20 mouse cellular contexts compared by ENCODE assay signal in the genomic region with DNA sequence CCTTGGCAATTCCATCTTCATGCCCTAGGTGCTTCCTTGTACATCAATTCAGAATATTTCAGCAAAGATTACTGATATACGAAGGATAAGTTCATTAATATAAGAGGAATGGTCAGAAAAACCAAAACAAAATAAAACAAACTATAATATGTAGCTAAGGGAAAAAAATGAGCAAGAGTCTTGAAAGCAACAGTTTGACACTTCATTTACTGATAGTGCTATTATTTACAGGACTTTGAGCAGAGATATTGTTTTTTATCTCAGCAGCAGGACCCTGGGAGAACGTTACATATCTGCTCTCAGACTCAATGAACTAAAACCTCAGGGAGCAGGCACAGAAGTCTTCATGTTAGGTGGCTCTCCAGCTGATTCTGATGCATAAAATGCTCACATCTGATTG.
A peak's percentile ranks its signal among the peaks of the same experiment; 100 is the strongest.
DNase-seq lines count a peak whose midpoint lies in the region; ATAC-seq and TF ChIP-seq lines count a peak whose summit lies in the region.
"Had no signal": no experiment of that assay in that cellular context is flagged by ENCODE, and none has a peak within 500 bp of the region (broad histone marks: within the 10 kb centered on the region; RNA-seq: fewer than 3 reads in every experiment).

No protein-coding gene starts in this region.

- H3K9me3 ChIP-seq in midbrain, embryonic 11.5 days (ENCODE audit: control insufficient read depth, low read length), result no peaks in the 10 kb centered on the region
- no peaks in the 10 kb centered on the region for H3K9me3 ChIP-seq in midbrain, embryonic 10.5 days (replicated peaks)
- H3K9me3 ChIP-seq in MEL (replicated peaks; ENCODE audit: insufficient read depth, low read length), result no peaks in the 10 kb centered on the region
- H3K9me3 ChIP-seq: G1E had no signal

- no peak for TF ChIP-seq CTCF in MEL (IDR thresholded peaks at IDR 0.05 in 2 of 3, conservative IDR thresholded peaks at IDR 0.05 in 1 of 3; ENCODE audit: control insufficient read depth in 1 of 3, insufficient read depth in 1 of 3, low read depth in 2 of 3, low read length in 3 of 3, poor library complexity in 1 of 3, severe bottlenecking in 1 of 3)

- H3K27me3 ChIP-seq in midbrain, embryonic 11.5 days (ENCODE audit: control insufficient read depth, insufficient read depth, low read length), result no peaks in the 10 kb centered on the region
- no peaks in the 10 kb centered on the region for H3K27me3 ChIP-seq in midbrain, embryonic 10.5 days (ENCODE audit: low read depth, poor library complexity, severe bottlenecking)
- H3K27me3 ChIP-seq in MEL (ENCODE audit: control insufficient read depth in 1 of 2, insufficient read depth in 2 of 2, low read length in 2 of 2), result no peaks in the 10 kb centered on the region
- H3K27me3 ChIP-seq: CH12.LX, Patski had no signal

- TF ChIP-seq EP300 in MEL (IDR thresholded peaks at IDR 0.05; ENCODE audit: low read depth in 1 of 2, low read length in 2 of 2), result peak; percentile 78 to 82

- no peak overlapping the region for H3K27ac ChIP-seq in midbrain, embryonic 11.5 days (ENCODE audit: low read depth, low read length)
- no peak overlapping the region for H3K27ac ChIP-seq in midbrain, embryonic 10.5 days (replicated peaks)
- no peak overlapping the region for H3K27ac ChIP-seq in MEL (ENCODE audit: control insufficient read depth, low read depth, low read length)

- H3K79me2 ChIP-seq in MEL (ENCODE audit: control insufficient read depth, insufficient read depth, low read length, poor library complexity), result no peaks in the 10 kb centered on the region

- TF ChIP-seq POLR2A in MEL (IDR thresholded peaks at IDR 0.05; ENCODE audit: control insufficient read depth in 1 of 2, insufficient read depth in 1 of 2, low read depth in 1 of 2, low read length in 2 of 2, poor library complexity in 1 of 2), result no peak

- TF ChIP-seq RAD21 in MEL (IDR thresholded peaks at IDR 0.05; ENCODE audit: low read depth, low read length), result no peak

- no peak overlapping the region for H3K4me3 ChIP-seq in midbrain, embryonic 11.5 days (ENCODE audit: low read depth, low read length)
- H3K4me3 ChIP-seq in midbrain, embryonic 10.5 days, result no peak overlapping the region
- no peak overlapping the region for H3K4me3 ChIP-seq in MEL (ENCODE audit: control insufficient read depth in 1 of 2, insufficient read depth in 1 of 2, low read depth in 2 of 2, low read length in 2 of 2)

- DNase-seq in midbrain, embryonic 11.5 days (ENCODE audit: low spot score, missing footprints), result peak; percentile 73
- no peak for DNase-seq in midbrain, embryonic 10.5 days (ENCODE audit: low spot score)
- peak; percentile 42 for DNase-seq in MEL (ENCODE audit: low read depth, low spot score)
- DNase-seq in right cerebral cortex, postnatal 4 days, result no peak
- DNase-seq: adrenal gland, adult 2 months; adrenal gland, adult 8-10 months; adrenal gland, postnatal 10 days; adrenal gland, postnatal 14 days; adrenal gland, postnatal 25 days; adrenal gland, postnatal 36 days; B cell, adult 2 months; cerebellum, adult 11 months; cerebellum, adult 11-12 months; cerebellum, adult 18-20 months; cerebellum, adult 2 months had no signal

- H3K4me2 ChIP-seq in midbrain, embryonic 11.5 days, result no peak overlapping the region

- ATAC-seq in midbrain, embryonic 11.5 days (ENCODE audit: low FRiP score), result no peak
- ATAC-seq: activated CD4-positive, CD25-positive, alpha-beta regulatory T cell, adult 4 months; CD4-positive, CD25-positive, alpha-beta regulatory T cell, adult 4 months; Patski had no signal

- WGBS in midbrain, embryonic 11.5 days, result 89% methylated on average over 2 of the region's 2 CpGs
- 88% methylated on average over 2 of the region's 2 CpGs for WGBS in midbrain, embryonic 10.5 days

- H3K36me3 ChIP-seq in midbrain, embryonic 11.5 days (ENCODE audit: control insufficient read depth, insufficient read depth, low read length), result no peaks in the 10 kb centered on the region
- H3K36me3 ChIP-seq in midbrain, embryonic 10.5 days, result no peaks in the 10 kb centered on the region
- H3K36me3 ChIP-seq in MEL (ENCODE audit: control insufficient read depth in 1 of 2, insufficient read depth in 2 of 2, low read length in 2 of 2), result peaks cover 0 to 7% of the 10 kb centered on the region in 2 experiments; a peak in 2 of 4 replicates
- H3K36me3 ChIP-seq: G1E had no signal

- no peak overlapping the region for H3K9ac ChIP-seq in midbrain, embryonic 11.5 days (ENCODE audit: low read length)
- H3K9ac ChIP-seq in MEL (ENCODE audit: control insufficient read depth, low read depth, low read length, poor library complexity, severe bottlenecking), result no peak overlapping the region

- no peaks in the 10 kb centered on the region for H3K4me1 ChIP-seq in midbrain, embryonic 11.5 days (ENCODE audit: control insufficient read depth, insufficient read depth, low read length)
- H3K4me1 ChIP-seq in midbrain, embryonic 10.5 days, result no peaks in the 10 kb centered on the region
- H3K4me1 ChIP-seq in MEL (ENCODE audit: control insufficient read depth in 1 of 2, insufficient read depth in 2 of 2, low read length in 2 of 2), result peaks cover 4 to 5% of the 10 kb centered on the region in 2 experiments; a peak in 3 of 4 replicates

TF ChIP-seq in MEL, 35 proteins besides CTCF, POLR2A, EP300 and RAD21:
- TF ChIP-seq TBP (IDR thresholded peaks at IDR 0.05; ENCODE audit: low read depth, low read length) (no peak), HCFC1 (IDR thresholded peaks at IDR 0.05; ENCODE audit: low read depth, low read length) (no peak), ETS1 (IDR thresholded peaks at IDR 0.05; ENCODE audit: low read depth, low read length) (peak; percentile 57), MYB (IDR thresholded peaks at IDR 0.05; ENCODE audit: low read depth, low read length) (peak; percentile 46; the same call in 1 of the 2 replicates), TCF12 (IDR thresholded peaks at IDR 0.05; ENCODE audit: low read depth, low read length) (peak; percentile 63), MAZ (IDR thresholded peaks at IDR 0.05; ENCODE audit: low read depth, low read length) (no peak), ZKSCAN1 (IDR thresholded peaks at IDR 0.05; ENCODE audit: low read depth, low read length) (peak; percentile 54; the same call in 1 of the 2 replicates), SIN3A (IDR thresholded peaks at IDR 0.05; ENCODE audit: low read length) (peak; percentile 40; the same call in 1 of the 2 replicates), GATA1 (IDR thresholded peaks at IDR 0.05; ENCODE audit: low read depth, low read length) (peak; percentile 72), CHD1 (IDR thresholded peaks at IDR 0.05; ENCODE audit: low read depth, low read length) (no peak), SMC3 (IDR thresholded peaks at IDR 0.05; ENCODE audit: low read depth, low read length) (no peak), BHLHE40 (IDR thresholded peaks at IDR 0.05; ENCODE audit: borderline replicate concordance, low read depth, low read length) (no peak), NELFE (IDR thresholded peaks at IDR 0.05; ENCODE audit: low read depth, low read length) (no peak), KAT2A (conservative IDR thresholded peaks at IDR 0.05; ENCODE audit: low read depth, low read length) (no peak), RCOR1 (IDR thresholded peaks at IDR 0.05; ENCODE audit: low read depth, low read length) (peak; percentile 65), ZNF384 (IDR thresholded peaks at IDR 0.05; ENCODE audit: low read depth, low read length) (peak; percentile 64)

Comparison
In these comparisons a context has a peak if more than half of its experiments do, and no peak if none do; other contexts are left out.
1. DNase-seq: peak in midbrain, embryonic 11.5 days (single experiment) and MEL (single experiment); none in midbrain, embryonic 10.5 days (single experiment) and right cerebral cortex, postnatal 4 days (single experiment).